Mouse (Mus musculus): ENCODE measurements around the gene Pkd1l3.

DNA sequence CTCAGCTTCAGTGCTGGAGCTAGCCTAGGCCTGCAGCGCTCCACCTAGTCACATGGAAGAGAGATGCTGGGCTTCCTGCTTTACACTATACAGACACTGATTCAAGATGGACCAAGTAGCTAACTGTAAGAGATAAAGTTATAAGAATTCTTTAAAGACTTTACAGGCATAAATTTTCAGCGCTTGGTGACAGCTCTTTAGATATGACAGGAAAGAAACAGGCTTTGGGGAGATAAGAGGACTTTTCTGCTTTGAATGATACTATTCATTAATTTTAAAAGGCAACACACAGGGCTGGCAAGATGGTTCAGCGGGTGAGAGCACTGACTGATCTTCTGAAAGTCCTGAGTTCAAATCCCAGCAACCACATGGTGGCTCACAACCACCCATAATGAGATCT lies 84.2 kb downstream of the Pkd1l3 start:
- no peak for TF ChIP-seq USF1 (IDR thresholded peaks at IDR 0.05; ENCODE audit: low read depth)
- no peak for TF ChIP-seq CTCF (IDR thresholded peaks at IDR 0.05; ENCODE audit: control insufficient read depth, insufficient read depth, insufficient read length)
- no peak for TF ChIP-seq CEBPB (IDR thresholded peaks at IDR 0.05; ENCODE audit: low read depth)
- no peak for TF ChIP-seq MAX (IDR thresholded peaks at IDR 0.05)

All from C2C12 (cell line).